In genomic region chr11:93655602-93656239, GRCm38 (mm10) we compare ENCODE assay signal across 18 mouse cellular contexts.
DNase-seq lines count a peak whose midpoint lies in the region; ATAC-seq and TF ChIP-seq lines count a peak whose summit lies in the region.
"Had no signal": no experiment of that assay in that cellular context is flagged by ENCODE, and none has a peak within 500 bp of the region (broad histone marks: within the 10 kb centered on the region; RNA-seq: fewer than 3 reads in every experiment).

No protein-coding gene starts in this region.

- H3K9me3 ChIP-seq in hindbrain, postnatal 0 days (ENCODE audit: low read length), result no peaks in the 10 kb centered on the region
- no peaks in the 10 kb centered on the region for H3K9me3 ChIP-seq in hindbrain, embryonic 13.5 days
- H3K9me3 ChIP-seq in embryonic facial prominence, embryonic 10.5 days, result no peaks in the 10 kb centered on the region
- no peaks in the 10 kb centered on the region for H3K9me3 ChIP-seq in limb, embryonic 13.5 days
- no peaks in the 10 kb centered on the region for H3K9me3 ChIP-seq in intestine, postnatal 0 days (ENCODE audit: control insufficient read depth)
- H3K9me3 ChIP-seq: forebrain, embryonic 15.5 days; heart, embryonic 13.5 days had no signal

- H3K4me1 ChIP-seq in hindbrain, postnatal 0 days (ENCODE audit: insufficient read depth, low read length), result no peaks in the 10 kb centered on the region
- H3K4me1 ChIP-seq in hindbrain, embryonic 13.5 days (replicated peaks), result no peaks in the 10 kb centered on the region
- H3K4me1 ChIP-seq in embryonic facial prominence, embryonic 10.5 days, result 0 out of 2 replicates have a peak, but pooled peaks cover 6% of the 10 kb centered on the region
- peaks cover 18% of the 10 kb centered on the region for H3K4me1 ChIP-seq in limb, embryonic 13.5 days
- no peaks in the 10 kb centered on the region for H3K4me1 ChIP-seq in intestine, postnatal 0 days (replicated peaks; ENCODE audit: control insufficient read depth, insufficient read depth, low read length)
- H3K4me1 ChIP-seq: forebrain, embryonic 15.5 days; heart, embryonic 13.5 days had no signal

- no peaks in the 10 kb centered on the region for H3K36me3 ChIP-seq in hindbrain, postnatal 0 days (ENCODE audit: insufficient read depth, low read length)
- no peaks in the 10 kb centered on the region for H3K36me3 ChIP-seq in hindbrain, embryonic 13.5 days
- H3K36me3 ChIP-seq in embryonic facial prominence, embryonic 10.5 days (replicated peaks), result no peaks in the 10 kb centered on the region
- no peaks in the 10 kb centered on the region for H3K36me3 ChIP-seq in limb, embryonic 13.5 days
- H3K36me3 ChIP-seq in intestine, postnatal 0 days (ENCODE audit: control insufficient read depth, insufficient read depth), result no peaks in the 10 kb centered on the region
- H3K36me3 ChIP-seq: forebrain, embryonic 15.5 days; heart, embryonic 13.5 days had no signal

- intact Hi-C loops in left cerebral cortex, postnatal 10 days (cut with DNase I), result no loop called here

- no peak overlapping the region for H3K4me2 ChIP-seq in hindbrain, postnatal 0 days (ENCODE audit: low read depth, low read length)
- no peak overlapping the region for H3K4me2 ChIP-seq in hindbrain, embryonic 13.5 days
- H3K4me2 ChIP-seq in limb, embryonic 13.5 days (replicated peaks), result peak overlapping the region; percentile 25
- no peak overlapping the region for H3K4me2 ChIP-seq in intestine, postnatal 0 days (replicated peaks; ENCODE audit: low read depth)
- H3K4me2 ChIP-seq: forebrain, embryonic 15.5 days; heart, embryonic 13.5 days had no signal

- no peak overlapping the region for H3K9ac ChIP-seq in hindbrain, postnatal 0 days (replicated peaks; ENCODE audit: low read length)
- H3K9ac ChIP-seq in hindbrain, embryonic 13.5 days, result no peak overlapping the region
- no peak overlapping the region for H3K9ac ChIP-seq in limb, embryonic 13.5 days
- H3K9ac ChIP-seq in intestine, postnatal 0 days (ENCODE audit: low read depth, low read length), result no peak overlapping the region
- H3K9ac ChIP-seq: forebrain, embryonic 15.5 days; heart, embryonic 13.5 days had no signal

- H3K27ac ChIP-seq in hindbrain, postnatal 0 days, result no peak overlapping the region
- no peak overlapping the region for H3K27ac ChIP-seq in hindbrain, embryonic 13.5 days
- H3K27ac ChIP-seq in embryonic facial prominence, embryonic 10.5 days (replicated peaks), result no peak overlapping the region
- H3K27ac ChIP-seq in limb, embryonic 13.5 days, result no peak overlapping the region
- H3K27ac ChIP-seq in intestine, postnatal 0 days (ENCODE audit: low read depth, low read length), result no peak overlapping the region
- H3K27ac ChIP-seq: forebrain, embryonic 15.5 days; heart, embryonic 13.5 days had no signal

- no peak overlapping the region for H3K4me3 ChIP-seq in hindbrain, postnatal 0 days (ENCODE audit: low read length)
- H3K4me3 ChIP-seq in hindbrain, embryonic 13.5 days, result no peak overlapping the region
- no peak overlapping the region for H3K4me3 ChIP-seq in embryonic facial prominence, embryonic 10.5 days
- H3K4me3 ChIP-seq in limb, embryonic 13.5 days, result no peak overlapping the region
- no peak overlapping the region for H3K4me3 ChIP-seq in intestine, postnatal 0 days (ENCODE audit: low read depth, low read length)
- H3K4me3 ChIP-seq: forebrain, embryonic 15.5 days; heart, embryonic 13.5 days had no signal

- peak; percentile 32 for DNase-seq in hindbrain, postnatal 0 days (ENCODE audit: low spot score)
- DNase-seq in embryonic facial prominence, embryonic 10.5 days (ENCODE audit: low spot score), result peak; percentile 9
- DNase-seq in forelimb bud, embryonic 11.5 days (ENCODE audit: low read depth, low spot score), result peak; percentile 53
- no peak for DNase-seq in gastrocnemius, postnatal 25 days
- no peak for DNase-seq in left cerebral cortex, postnatal 10 days (ENCODE audit: extremely low spot score in 1 of 2, low spot score in 2 of 2)
- DNase-seq: adrenal gland, postnatal 14 days; cerebellum, adult 11-12 months; cerebellum, adult 9-10 months; cerebellum, postnatal 25 days; gastrocnemius, postnatal 10 days; heart, postnatal 36 days had no signal

- TF ChIP-seq CTCF in hindbrain, postnatal 0 days (IDR thresholded peaks at IDR 0.05; ENCODE audit: low read depth), result no peak
- no peak for TF ChIP-seq CTCF in intestine, postnatal 0 days (IDR thresholded peaks at IDR 0.05; ENCODE audit: low read depth)

- H3K27me3 ChIP-seq in hindbrain, postnatal 0 days (ENCODE audit: insufficient read depth, low read length), result no peaks in the 10 kb centered on the region
- H3K27me3 ChIP-seq in hindbrain, embryonic 13.5 days, result no peaks in the 10 kb centered on the region
- H3K27me3 ChIP-seq in embryonic facial prominence, embryonic 10.5 days (replicated peaks; ENCODE audit: low read depth, poor library complexity, severe bottlenecking), result no peaks in the 10 kb centered on the region
- H3K27me3 ChIP-seq in limb, embryonic 13.5 days, result peaks cover 48% of the 10 kb centered on the region
- no peaks in the 10 kb centered on the region for H3K27me3 ChIP-seq in intestine, postnatal 0 days (replicated peaks; ENCODE audit: control insufficient read depth, insufficient read depth, low read length)
- H3K27me3 ChIP-seq: forebrain, embryonic 15.5 days; heart, embryonic 13.5 days; Patski had no signal

- ATAC-seq in hindbrain, postnatal 0 days, result no peak
- no peak for ATAC-seq in hindbrain, embryonic 13.5 days (ENCODE audit: low FRiP score)
- peak; percentile 80 for ATAC-seq in limb, embryonic 13.5 days (ENCODE audit: low FRiP score, low read depth)
- ATAC-seq in intestine, postnatal 0 days, result no peak
- ATAC-seq: activated CD4-positive, CD25-positive, alpha-beta regulatory T cell, adult 4 months; forebrain, embryonic 15.5 days; Patski had no signal

- 70% methylated on average over 9 of the region's 9 CpGs for WGBS in hindbrain, postnatal 0 days
- 76% methylated on average over 9 of the region's 9 CpGs for whole genome bisulfite sequencing in hindbrain, embryonic 13.5 days
- WGBS in embryonic facial prominence, embryonic 10.5 days, result 67% methylated on average over 9 of the region's 9 CpGs
- 18% methylated on average over 9 of the region's 9 CpGs for WGBS in limb, embryonic 13.5 days
- 86% methylated on average over 9 of the region's 9 CpGs for WGBS in intestine, postnatal 0 days

Comparison
In these comparisons a context has a peak if more than half of its experiments do, and no peak if none do; other contexts are left out.
1. DNase-seq: peak in hindbrain, postnatal 0 days (single experiment), embryonic facial prominence, embryonic 10.5 days (single experiment) and forelimb bud, embryonic 11.5 days (single experiment); none in gastrocnemius, postnatal 25 days (single experiment) and left cerebral cortex, postnatal 10 days (0 of 2).